1 mouse cellular context compared by ENCODE assay signal in genomic region chr14:59414979-59415378, GRCm38 (mm10). TPM values are rescaled to one million over a fixed set of nuclear protein-coding genes. Genes with fewer than 3 reads are reported as not detected.
"Had no signal": no experiment of that assay in that cellular context is flagged by ENCODE, and none has a peak within 500 bp of the region (broad histone marks: within the 10 kb centered on the region; RNA-seq: fewer than 3 reads in every experiment).

No protein-coding gene starts in this region.

RNA-seq across cellular contexts. Expression of gene Phf11d, which starts 49.7 kb away (rescaled TPM):
- polyA plus RNA-seq: erythroblast, embryonic 14.5 days had no signal
